Mouse (Mus musculus) neural tube, embryonic 13.5 days (tissue): ENCODE results near the gene Gtf2f2. TPM values are rescaled to one million over a fixed set of nuclear protein-coding genes. Genes with fewer than 3 reads are reported as not detected.
"Not testable (repeated sequence)": the region's sequence is repeated elsewhere in the genome, so short reads cannot be mapped to it uniquely, and the experiment has no call there.

Experiments
- ATAC-seq: fragments of 200-750 bp; cut with Nextera tagmentation; 2 replicates; pipeline ENCODE4 v1.8.0; 2017; ENCODE audit warnings: low read depth, mild to moderate bottlenecking, moderate TSS enrichment, moderate library complexity
- H3K27ac ChIP-seq: fragments of 300-500 bp; sonication (generic); replicated peaks from 2 replicates; pipeline ENCODE4 v1.5.1; 2015; ENCODE audit warnings: moderate library complexity, mild to moderate bottlenecking, inconsistent platforms
- H3K27me3 ChIP-seq: fragments of 300-500 bp; sonication (generic); 2 replicates; pipeline ENCODE4 v1.6.1; 2015; ENCODE audit warnings: mild to moderate bottlenecking, inconsistent platforms
- H3K36me3 ChIP-seq: fragments of 300-500 bp; sonication (generic); 2 replicates; pipeline ENCODE4 v1.6.1; 2015; ENCODE audit warnings: mild to moderate bottlenecking, inconsistent platforms
- H3K4me1 ChIP-seq: fragments of 300-500 bp; sonication (generic); replicated peaks from 2 replicates; pipeline ENCODE4 v1.6.1; 2015; ENCODE audit warnings: inconsistent platforms
- H3K4me2 ChIP-seq: fragments of 300-500 bp; sonication (generic); 2 replicates; pipeline ENCODE4 v1.6.1; 2015; ENCODE audit warnings: inconsistent platforms, mild to moderate bottlenecking, moderate library complexity
- H3K4me3 ChIP-seq: fragments of 300-500 bp; sonication (generic); 2 replicates; pipeline ENCODE4 v1.5.1; 2015; ENCODE audit warnings: mild to moderate bottlenecking, inconsistent platforms
- H3K9ac ChIP-seq: fragments of 300-500 bp; sonication (generic); 2 replicates; pipeline ENCODE4 v1.6.1; 2015; ENCODE audit warnings: moderate library complexity, mild to moderate bottlenecking, inconsistent platforms
- H3K9me3 ChIP-seq: fragments of 300-500 bp; sonication (generic); 2 replicates; pipeline ENCODE4 v1.6.1; 2016; ENCODE audit warnings: inconsistent platforms
- WGBS: fragments of 180-500 bp; shearing (Covaris S2); methylation state at CpG from one replicate; pipeline ENCODE4 v1.1.7; 2015; 5-methylcytosine and 5-hydroxymethylcytosine counted together
- polyA plus RNA-seq: library from polyadenylated mRNA; unstranded; fragments of >200 nt; fragmentation: Nextera tagmentation; extraction: Ambion mirVana; gene quantifications from 2 replicates; pipeline ENCODE4 v1.2.1, GENCODE M21; 2015

The Gtf2f2 gene
- polyA plus RNA-seq, 1 experiment from 2014 or later, result 40.1 TPM

DNA sequence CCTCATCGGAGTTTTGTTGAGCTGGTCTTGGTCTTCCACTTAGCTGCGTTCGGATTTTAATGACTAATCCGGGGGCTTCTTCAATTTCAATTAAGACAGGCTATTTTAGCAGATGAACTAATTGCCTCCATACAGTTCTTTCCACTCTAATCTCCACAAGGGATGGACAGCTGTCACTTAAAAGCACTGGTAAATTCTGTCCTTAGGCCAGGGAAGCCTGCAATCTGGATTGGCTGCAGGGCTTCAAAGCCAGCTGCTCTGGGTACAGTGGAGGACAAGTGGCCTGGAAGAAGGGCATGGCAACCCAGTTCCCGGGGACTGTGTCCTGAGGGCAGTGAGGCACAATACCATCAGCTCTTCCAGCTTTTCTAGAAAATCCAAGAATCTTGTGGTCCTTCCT lies 139.6 kb downstream of the Gtf2f2 start:
- Histone ChIP-seq H3K36me3 (no peaks in the 10 kb centered on the region), H3K27me3 (no peaks in the 10 kb centered on the region), H3K4me1 (peaks cover 4% of the 10 kb centered on the region; the same call in 1 of the 2 replicates), H3K4me3 (no peak overlapping the region), H3K9me3 (no peaks in the 10 kb centered on the region), H3K4me2 (no peak overlapping the region), H3K9ac (no peak overlapping the region), H3K27ac (peak overlapping the region; percentile 67)
- peak; percentile 37; the same call in 1 of the 2 replicates for ATAC-seq
- WGBS, result 5% methylated on average over 4 of the region's 5 CpGs

DNA sequence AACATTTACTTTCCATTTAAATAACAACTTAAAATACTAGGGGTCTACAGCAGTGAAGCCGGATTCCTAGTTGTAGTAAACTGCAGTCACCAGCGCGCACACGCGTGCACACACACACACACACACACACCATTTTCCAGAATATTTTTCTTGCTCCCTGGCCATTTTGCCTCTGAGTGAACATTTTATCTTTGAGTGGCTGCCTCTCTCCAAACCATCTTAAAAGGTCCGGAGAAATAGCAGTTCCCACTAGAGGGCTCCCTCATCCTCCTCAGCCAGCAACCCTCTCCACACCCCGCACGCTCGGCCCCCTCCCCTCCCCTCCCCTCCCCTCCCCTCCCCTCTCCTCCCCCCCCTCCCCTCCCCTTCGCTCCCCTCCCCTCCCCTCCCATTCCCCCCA lies 140.0 kb downstream of the Gtf2f2 start:
- 0 out of 2 replicates have a peak overlapping the region, but pooled peaks have one; percentile 11 for H3K4me3 ChIP-seq
- no peaks in the 10 kb centered on the region for H3K9me3 ChIP-seq
- no peaks in the 10 kb centered on the region for H3K27me3 ChIP-seq
- H3K4me1 ChIP-seq, result no peaks in the 10 kb centered on the region
- H3K27ac ChIP-seq, result no peak overlapping the region
- peak; percentile 64; the same call in 1 of the 2 replicates for ATAC-seq
- H3K9ac ChIP-seq, result no peak overlapping the region
- H3K4me2 ChIP-seq, result peak overlapping the region; percentile 37; the same call in 1 of the 2 replicates
- no peaks in the 10 kb centered on the region for H3K36me3 ChIP-seq
- WGBS, result 28% methylated on average over 9 of the region's 10 CpGs

DNA sequence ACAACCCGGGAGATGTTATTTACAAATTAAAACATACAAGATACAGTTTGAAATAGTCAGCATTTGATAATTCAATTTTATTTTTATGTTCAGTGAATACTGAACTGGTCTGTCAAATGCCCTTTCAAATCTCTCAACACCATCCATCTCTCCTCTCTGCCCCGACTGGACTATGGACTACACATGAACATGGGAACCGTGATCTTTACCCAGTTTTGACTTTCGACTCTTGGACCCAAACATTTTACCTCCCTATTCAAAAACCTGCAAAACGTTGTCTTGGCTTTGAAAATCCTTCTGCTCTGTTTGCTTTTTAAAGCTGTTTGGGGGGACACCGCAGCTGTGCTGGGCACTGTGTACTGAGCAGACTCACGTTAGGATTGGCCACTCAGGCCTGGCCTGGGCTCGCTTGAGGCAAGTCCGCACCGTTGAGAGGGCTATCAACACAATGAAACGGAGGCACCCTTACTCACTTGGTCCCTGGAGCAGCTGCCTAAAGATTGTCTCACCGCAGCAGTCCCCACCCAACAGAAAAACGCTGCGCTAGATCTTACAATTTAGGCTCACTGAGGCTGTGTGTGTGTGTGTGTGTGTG lies 140.8 kb downstream of the Gtf2f2 start:
- H3K9me3 ChIP-seq, result no peaks in the 10 kb centered on the region
- WGBS, result 70% methylated on average over 14 of the region's 14 CpGs
- ATAC-seq, result no peak
- no peaks in the 10 kb centered on the region for H3K27me3 ChIP-seq
- H3K27ac ChIP-seq, result no peak overlapping the region
- H3K4me3 ChIP-seq, result no peak overlapping the region
- H3K9ac ChIP-seq, result 0 out of 2 replicates have a peak overlapping the region, but pooled peaks have one; percentile 12
- H3K4me1 ChIP-seq, result no peaks in the 10 kb centered on the region
- H3K4me2 ChIP-seq, result no peak overlapping the region
- H3K36me3 ChIP-seq, result no peaks in the 10 kb centered on the region

DNA sequence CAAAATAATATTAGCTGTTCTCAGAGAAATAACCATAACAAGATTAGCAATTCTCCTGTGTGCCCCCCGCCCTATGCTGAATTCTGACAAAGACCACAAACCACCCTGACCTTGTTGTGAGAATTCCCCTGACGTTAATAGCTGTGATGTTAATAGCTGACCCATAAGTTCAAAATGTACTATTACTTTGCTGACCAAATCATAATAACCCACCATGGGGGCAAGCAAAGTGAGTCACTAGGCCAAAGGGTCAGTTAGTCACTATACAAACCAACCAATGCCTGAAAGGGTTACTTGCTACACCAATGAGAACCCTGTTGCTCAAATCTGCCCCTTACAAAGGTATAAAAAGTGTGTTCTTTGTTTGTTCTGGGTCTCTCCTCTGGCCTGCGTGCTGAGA lies 142.6 kb downstream of the Gtf2f2 start:
- 61% methylated on average over 3 of the region's 3 CpGs for WGBS
- not testable (repeated sequence) for H3K9ac ChIP-seq, H3K4me3 ChIP-seq, ATAC-seq, H3K9me3 ChIP-seq, H3K36me3 ChIP-seq, H3K4me2 ChIP-seq, H3K27me3 ChIP-seq, H3K27ac ChIP-seq
- peaks cover 10% of the 10 kb centered on the region for H3K4me1 ChIP-seq

DNA sequence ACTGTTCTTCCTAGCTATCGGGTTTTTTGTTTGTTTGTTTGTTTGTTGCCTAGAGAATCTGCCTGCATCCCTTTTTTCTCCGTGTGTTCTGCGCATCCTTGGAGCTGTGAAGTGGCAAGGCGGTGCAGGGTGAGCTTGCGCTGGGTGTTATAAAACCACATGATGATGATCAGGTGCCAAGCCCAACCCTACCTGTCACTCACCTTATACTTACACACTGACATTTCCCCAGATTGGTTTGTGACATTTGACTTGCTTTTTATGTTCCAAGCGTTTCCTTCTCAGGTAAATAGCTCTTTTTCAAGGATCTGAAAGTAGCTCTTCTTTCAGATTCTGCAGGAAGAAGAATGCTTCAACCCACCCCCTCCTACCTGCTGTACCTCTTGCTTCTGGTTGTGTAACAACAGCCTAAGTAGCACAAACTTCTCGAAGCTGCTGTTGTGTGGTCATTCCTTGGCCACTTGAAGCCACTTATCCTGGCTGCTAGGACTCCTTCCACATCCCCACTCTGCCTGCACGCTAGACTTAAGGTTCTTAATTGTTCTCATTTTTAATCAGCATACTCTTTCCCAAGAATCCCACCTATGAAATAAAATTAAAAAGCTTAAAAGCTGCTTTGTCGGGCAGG lies 143.8 kb downstream of the Gtf2f2 start:
- H3K4me2 ChIP-seq, result no peak overlapping the region
- H3K27me3 ChIP-seq, result no peaks in the 10 kb centered on the region
- no peak for ATAC-seq
- no peak overlapping the region for H3K27ac ChIP-seq
- peaks cover 4% of the 10 kb centered on the region; the same call in 1 of the 2 replicates for H3K9me3 ChIP-seq
- WGBS, result 79% methylated on average over 9 of the region's 9 CpGs
- H3K36me3 ChIP-seq, result no peaks in the 10 kb centered on the region
- peaks cover 10% of the 10 kb centered on the region for H3K4me1 ChIP-seq
- no peak overlapping the region for H3K9ac ChIP-seq
- H3K4me3 ChIP-seq, result no peak overlapping the region

DNA sequence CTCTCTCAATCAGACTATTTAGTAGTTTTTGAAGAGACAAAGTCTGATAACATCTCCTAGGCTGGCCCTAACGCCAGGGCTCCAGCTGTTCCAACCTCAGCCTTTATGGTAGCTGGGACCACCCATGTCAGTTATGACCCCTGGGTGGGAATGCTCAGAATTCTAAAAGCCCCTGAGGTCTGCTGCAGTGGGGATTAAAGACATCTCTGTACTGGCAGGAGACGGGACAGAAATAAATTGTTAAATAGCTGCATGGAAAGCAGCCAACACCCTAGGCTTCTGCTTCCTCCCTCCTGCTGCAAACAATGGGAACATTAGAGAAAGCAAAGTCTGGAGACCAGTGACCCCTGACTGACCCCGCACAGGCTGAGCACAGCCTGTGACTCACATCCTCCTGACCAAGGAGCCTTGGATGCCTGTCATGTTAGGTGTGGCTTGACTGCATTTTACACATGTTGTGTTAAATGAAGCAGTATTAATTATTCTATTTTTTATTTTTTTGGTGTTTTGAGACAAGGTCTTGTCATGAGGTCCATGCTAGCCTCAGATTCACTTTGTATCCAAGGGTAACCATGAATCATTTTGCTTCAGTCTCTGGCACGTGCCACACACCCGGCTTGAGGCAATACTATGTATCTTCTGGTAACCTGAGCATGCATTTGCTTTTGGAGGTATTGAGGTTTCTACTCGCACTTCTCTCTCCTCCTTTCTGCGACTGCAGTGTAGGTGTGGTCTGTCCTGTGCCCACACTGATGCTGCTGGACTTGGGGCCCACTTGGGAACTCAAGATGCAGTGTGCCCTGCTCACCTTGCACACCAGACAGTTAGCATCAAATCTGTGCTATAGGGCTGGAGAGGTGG lies 146.9 kb downstream of the Gtf2f2 start:
- H3K4me2 ChIP-seq, result no peak overlapping the region
- no peaks in the 10 kb centered on the region for H3K36me3 ChIP-seq
- ATAC-seq, result peak; percentile 89
- peak overlapping the region; percentile 79 for H3K27ac ChIP-seq
- WGBS, result 3% methylated on average over 7 of the region's 7 CpGs
- peaks cover 4% of the 10 kb centered on the region; the same call in 1 of the 2 replicates for H3K9me3 ChIP-seq
- no peak overlapping the region for H3K4me3 ChIP-seq
- no peak overlapping the region for H3K9ac ChIP-seq
- no peaks in the 10 kb centered on the region for H3K27me3 ChIP-seq
- H3K4me1 ChIP-seq, result peaks cover 10% of the 10 kb centered on the region

DNA sequence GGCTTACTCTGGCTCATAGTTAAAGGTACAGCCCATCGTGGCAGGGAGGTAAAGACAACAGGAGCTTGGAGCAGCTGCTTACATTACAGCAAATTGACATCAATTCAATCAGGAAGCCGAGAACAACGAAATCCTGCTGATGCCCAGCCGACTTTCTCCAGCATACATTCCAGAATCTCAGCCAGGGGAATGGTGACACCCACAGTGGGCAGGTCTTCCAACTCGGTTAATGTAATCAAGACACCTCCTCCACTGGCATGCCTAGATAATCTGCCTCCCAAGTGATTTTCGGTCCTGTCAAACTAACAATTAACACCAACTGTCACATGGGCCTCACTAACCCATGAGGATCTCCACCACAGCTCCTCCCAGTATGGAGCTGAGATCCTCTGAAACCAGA lies 148.0 kb downstream of the Gtf2f2 start:
- Histone ChIP-seq H3K4me2 (no peak overlapping the region), H3K27ac (peak overlapping the region; percentile 79), H3K27me3 (no peaks in the 10 kb centered on the region), H3K9ac (no peak overlapping the region), H3K4me1 (peaks cover 10% of the 10 kb centered on the region), H3K9me3 (peaks cover 4% of the 10 kb centered on the region; the same call in 1 of the 2 replicates), H3K4me3 (no peak overlapping the region), H3K36me3 (0 out of 2 replicates have a peak, but pooled peaks cover 2% of the 10 kb centered on the region)
- WGBS, result 95% methylated on average over 6 of the region's 6 CpGs
- ATAC-seq, result no peak

DNA sequence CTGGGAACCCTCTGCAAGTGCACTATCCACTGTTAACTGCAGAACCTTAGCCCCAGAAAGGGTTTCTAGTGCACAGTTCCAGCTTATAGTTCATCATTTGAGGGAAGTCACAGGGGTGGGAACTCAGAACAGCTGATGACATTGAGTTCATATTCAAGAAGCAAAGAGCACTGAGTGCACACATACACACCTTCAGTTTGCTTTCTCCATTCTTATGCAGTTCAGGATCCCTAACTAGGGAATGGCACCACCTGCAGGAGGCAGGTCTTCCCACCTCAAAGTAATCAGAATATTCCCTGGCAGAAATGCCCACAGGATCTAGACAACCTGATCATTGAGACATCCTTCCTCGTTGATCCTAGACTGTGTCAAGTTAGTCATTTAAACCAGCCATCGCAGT lies 151.0 kb downstream of the Gtf2f2 start:
- no peak overlapping the region for H3K4me2 ChIP-seq
- peaks cover 15% of the 10 kb centered on the region; the same call in 1 of the 2 replicates for H3K36me3 ChIP-seq
- H3K9me3 ChIP-seq, result peaks cover 4% of the 10 kb centered on the region; the same call in 1 of the 2 replicates
- no peaks in the 10 kb centered on the region for H3K27me3 ChIP-seq
- 85% methylated on average over 2 of the region's 2 CpGs for WGBS
- no peak overlapping the region for H3K9ac ChIP-seq
- no peak for ATAC-seq
- no peak overlapping the region for H3K27ac ChIP-seq
- peaks cover 10% of the 10 kb centered on the region for H3K4me1 ChIP-seq
- H3K4me3 ChIP-seq, result no peak overlapping the region

DNA sequence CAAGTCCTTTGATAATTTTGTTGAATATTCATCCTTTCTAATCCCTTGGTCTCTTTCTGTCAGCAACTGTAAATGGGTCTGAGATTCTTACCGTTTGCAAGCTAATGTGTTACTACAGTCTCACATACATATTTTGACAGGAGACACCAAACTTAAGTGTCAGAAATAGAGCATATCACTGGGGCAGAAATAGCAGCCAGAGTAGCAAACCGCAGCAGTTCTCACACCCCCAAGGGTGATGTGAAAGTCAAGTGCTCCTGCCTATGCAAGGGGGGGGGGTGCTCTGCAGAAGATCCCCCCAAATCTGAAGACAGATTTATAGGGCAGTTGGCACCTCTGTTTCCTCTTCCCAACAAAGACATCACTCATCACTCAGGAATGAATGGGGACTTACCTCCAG lies 152.5 kb downstream of the Gtf2f2 start:
- ATAC-seq, result no peak
- Histone ChIP-seq H3K4me2 (no peak overlapping the region), H3K27me3 (no peaks in the 10 kb centered on the region), H3K4me1 (no peaks in the 10 kb centered on the region), H3K4me3 (no peak overlapping the region), H3K9ac (no peak overlapping the region), H3K27ac (no peak overlapping the region), H3K36me3 (peaks cover 29% of the 10 kb centered on the region; the same call in 1 of the 2 replicates), H3K9me3 (peaks cover 4% of the 10 kb centered on the region; the same call in 1 of the 2 replicates)
- WGBS, result 67% methylated on average over 2 of the region's 2 CpGs

DNA sequence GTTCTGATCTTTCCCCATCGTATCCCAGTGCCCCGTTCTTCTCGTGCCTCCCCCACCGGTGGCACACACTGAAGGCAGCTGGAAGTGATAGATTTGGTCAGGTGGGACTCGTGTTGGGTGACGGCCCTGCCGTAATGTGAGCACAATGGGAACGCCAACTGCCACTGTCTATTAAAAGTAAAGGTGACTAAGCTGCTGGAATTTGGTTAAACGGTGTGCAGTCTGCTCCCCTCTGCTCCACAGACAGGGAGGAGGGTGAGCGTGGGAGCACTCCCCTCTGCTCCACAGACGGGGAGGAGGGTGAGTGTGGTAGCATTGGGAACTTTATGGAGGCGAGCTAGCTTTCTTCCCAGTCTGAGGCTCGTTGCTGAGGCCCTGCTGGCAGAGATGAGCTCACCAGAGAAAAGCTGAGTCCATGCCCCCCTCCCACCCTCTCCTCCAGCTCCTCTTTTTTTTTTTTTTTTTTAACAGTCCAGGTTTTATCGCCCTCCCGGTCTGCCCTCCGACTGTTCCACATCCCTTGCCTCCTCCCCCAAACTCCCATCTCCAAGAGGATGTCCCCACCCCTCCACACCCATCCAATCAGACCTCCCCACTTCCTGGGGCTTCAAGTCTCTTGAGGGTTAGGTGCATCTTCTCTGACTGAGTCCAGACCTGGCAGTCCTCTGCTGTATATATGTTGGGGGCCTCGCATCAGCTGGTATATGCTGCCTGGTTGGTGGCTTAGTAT lies 155.2 kb downstream of the Gtf2f2 start:
- H3K4me3 ChIP-seq, result no peak overlapping the region
- ATAC-seq, result no peak
- H3K36me3 ChIP-seq, result peaks cover 49% of the 10 kb centered on the region
- no peak overlapping the region for H3K27ac ChIP-seq
- H3K9me3 ChIP-seq, result no peaks in the 10 kb centered on the region
- H3K27me3 ChIP-seq, result no peaks in the 10 kb centered on the region
- H3K9ac ChIP-seq, result no peak overlapping the region
- H3K4me2 ChIP-seq, result no peak overlapping the region
- 50% methylated on average over 17 of the region's 17 CpGs for WGBS
- no peaks in the 10 kb centered on the region for H3K4me1 ChIP-seq

DNA sequence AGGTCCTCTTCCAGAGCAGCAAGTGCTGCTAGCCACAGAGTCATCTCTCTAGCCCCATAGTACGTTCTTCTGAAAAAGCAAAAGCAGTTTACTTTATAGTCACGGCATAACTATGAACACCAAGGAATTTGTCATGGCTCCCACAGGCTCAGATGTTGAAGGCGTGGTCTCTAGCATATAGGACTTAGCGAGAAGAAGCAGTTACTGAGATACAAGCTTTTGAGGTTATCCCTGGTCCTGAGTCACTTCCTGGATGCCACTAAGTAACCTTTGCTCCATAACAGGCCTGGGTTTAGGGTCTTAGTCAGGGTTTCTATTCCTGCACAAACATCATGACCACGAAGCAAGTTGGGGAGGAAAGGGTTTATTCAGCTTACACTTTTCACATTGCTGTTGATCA lies 158.6 kb downstream of the Gtf2f2 start:
- no peak overlapping the region for H3K4me2 ChIP-seq
- peaks cover 75% of the 10 kb centered on the region for H3K36me3 ChIP-seq
- peaks cover 27% of the 10 kb centered on the region for H3K4me1 ChIP-seq
- H3K27me3 ChIP-seq, result no peaks in the 10 kb centered on the region
- no peak overlapping the region for H3K9ac ChIP-seq
- H3K27ac ChIP-seq, result no peak overlapping the region
- ATAC-seq, result no peak
- no peaks in the 10 kb centered on the region for H3K9me3 ChIP-seq
- 95% methylated on average over 5 of the region's 5 CpGs for WGBS
- no peak overlapping the region for H3K4me3 ChIP-seq
